Comparison of ENCODE assay signal across 8 mouse cellular contexts in genomic region chr7:112180235-112180705, GRCm38 (mm10). TPM values are rescaled to one million over a fixed set of nuclear protein-coding genes. Genes with fewer than 3 reads are reported as not detected.
DNase-seq lines count a peak whose midpoint lies in the region; ATAC-seq and TF ChIP-seq lines count a peak whose summit lies in the region.

No protein-coding gene starts in this region.

- H3K9ac ChIP-seq in heart, embryonic 13.5 days, result peak overlapping the region; percentile 50
- H3K9ac ChIP-seq in kidney, postnatal 0 days (ENCODE audit: low read depth, low read length), result no peak overlapping the region
- H3K9ac ChIP-seq in liver, adult 2 months (ENCODE audit: low read depth, low read length), result 0 out of 2 replicates have a peak overlapping the region, but pooled peaks have one; percentile 4

- peak; percentile 99 for TF ChIP-seq CTCF in kidney, postnatal 0 days (IDR thresholded peaks at IDR 0.05; ENCODE audit: low read depth)
- TF ChIP-seq CTCF in liver, adult 2 months (IDR thresholded peaks at IDR 0.05; ENCODE audit: low read depth, low read length), result peak; percentile 100

- 10% methylated on average over 9 of the region's 10 CpGs for WGBS in heart, embryonic 13.5 days
- WGBS in kidney, postnatal 0 days, result 13% methylated on average over 9 of the region's 10 CpGs
- WGBS in liver, adult 2 months, result 11% methylated on average over 10 of the region's 10 CpGs

- 0 out of 2 replicates have a peak, but pooled peaks have one; percentile 54 for ATAC-seq in erythroblast, adult 5-6 weeks (replicated peaks; ENCODE audit: low FRiP score, poor library complexity, severe bottlenecking)
- ATAC-seq in heart, embryonic 13.5 days (ENCODE audit: extremely low read depth, insufficient number of reproducible peaks, low FRiP score, low TSS enrichment), result 0 out of 2 replicates have a peak, but pooled peaks have one; percentile 55
- ATAC-seq in kidney, postnatal 0 days (replicated peaks; ENCODE audit: low FRiP score, low read depth), result peak; percentile 77

- DNase-seq in B cell, adult 2 months, result peak; percentile 61 to 63
- peak; percentile 94 for DNase-seq in brain, adult 2 months (ENCODE audit: low read depth, low spot score)
- peak; percentile 96 for DNase-seq in kidney, postnatal 0 days (ENCODE audit: low spot score)
- DNase-seq in liver, adult 2 months (ENCODE audit: extremely low read depth, low read depth, low spot score), result peak; percentile 82
- DNase-seq in naive thymus-derived CD4-positive, alpha-beta T cell, adult 2 months (ENCODE audit: low read depth), result peak; percentile 81
- DNase-seq in splenic B cell, adult 2 months (ENCODE audit: low read depth, low spot score), result peak; percentile 60

- TF ChIP-seq POLR2A in liver, adult 2 months (IDR thresholded peaks at IDR 0.05; ENCODE audit: extremely low read depth, insufficient read depth, low read length), result no peak

- H3K4me1 ChIP-seq in heart, embryonic 13.5 days, result peaks cover 27% of the 10 kb centered on the region
- no peaks in the 10 kb centered on the region for H3K4me1 ChIP-seq in kidney, postnatal 0 days (replicated peaks; ENCODE audit: insufficient read depth, low read length)
- H3K4me1 ChIP-seq in liver, adult 2 months (ENCODE audit: control insufficient read depth, insufficient read depth, low read length), result peaks cover 14% of the 10 kb centered on the region

- H3K4me3 ChIP-seq in heart, embryonic 13.5 days, result peak overlapping the region; percentile 17; the same call in 1 of the 2 replicates
- no peak overlapping the region for H3K4me3 ChIP-seq in kidney, postnatal 0 days (replicated peaks; ENCODE audit: low read depth, low read length)
- no peak overlapping the region for H3K4me3 ChIP-seq in liver, adult 2 months (ENCODE audit: insufficient read depth, low read depth, low read length)

- H3K4me2 ChIP-seq in heart, embryonic 13.5 days, result peak overlapping the region; percentile 58
- peak overlapping the region; percentile 41; the same call in 1 of the 2 replicates for H3K4me2 ChIP-seq in kidney, postnatal 0 days (ENCODE audit: low read length)

- H3K27ac ChIP-seq in heart, embryonic 13.5 days (replicated peaks), result 0 out of 2 replicates have a peak overlapping the region, but pooled peaks have one; percentile 8
- no peak overlapping the region for H3K27ac ChIP-seq in kidney, postnatal 0 days
- no peak overlapping the region for H3K27ac ChIP-seq in liver, adult 2 months (replicated peaks; ENCODE audit: insufficient read depth, low read depth, low read length)

- no peaks in the 10 kb centered on the region for H3K79me2 ChIP-seq in liver, adult 2 months (ENCODE audit: control insufficient read depth, insufficient read depth, low read length)

- H3K9me3 ChIP-seq in heart, embryonic 13.5 days, result no peaks in the 10 kb centered on the region
- H3K9me3 ChIP-seq in kidney, postnatal 0 days (replicated peaks; ENCODE audit: low read length), result no peaks in the 10 kb centered on the region

- H3K36me3 ChIP-seq in heart, embryonic 13.5 days, result no peaks in the 10 kb centered on the region
- H3K36me3 ChIP-seq in kidney, postnatal 0 days (ENCODE audit: insufficient read depth, low read length), result no peaks in the 10 kb centered on the region
- no peaks in the 10 kb centered on the region for H3K36me3 ChIP-seq in liver, adult 2 months (ENCODE audit: control insufficient read depth, insufficient read depth, low read length)
- no peaks in the 10 kb centered on the region for H3K36me3 ChIP-seq in splenic B cell, adult 2 months (ENCODE audit: control insufficient read depth, insufficient read depth, low read length, poor library complexity, severe bottlenecking)

- H3K27me3 ChIP-seq in heart, embryonic 13.5 days (replicated peaks), result no peaks in the 10 kb centered on the region
- no peaks in the 10 kb centered on the region for H3K27me3 ChIP-seq in kidney, postnatal 0 days (ENCODE audit: insufficient read depth, low read length)
- no peaks in the 10 kb centered on the region for H3K27me3 ChIP-seq in liver, adult 2 months (ENCODE audit: control insufficient read depth, insufficient read depth, low read length)
- H3K27me3 ChIP-seq in splenic B cell, adult 2 months (ENCODE audit: control insufficient read depth, insufficient read depth, low read length, poor library complexity, severe bottlenecking), result no peaks in the 10 kb centered on the region

RNA-seq across cellular contexts. Expression of gene Dkk3, which starts 21.4 kb away (rescaled TPM):
- total RNA-seq in erythroblast, adult 5-6 weeks (2015; ENCODE audit: low replicate concordance), result not detected in 2 replicates
- not detected in 2 replicates for total RNA-seq in erythroblast, adult 5-6 weeks (2017; ENCODE audit: low replicate concordance)
- polyA plus RNA-seq in heart, embryonic 13.5 days (2015; fragmentation: Nextera tagmentation; extraction: Ambion mirVana), result 74.7 and 91.0 TPM in 2 replicates
- 23.8 and 26.5 TPM in 2 replicates for polyA plus RNA-seq in kidney, postnatal 0 days (2015; fragmentation: Nextera tagmentation; extraction: Ambion mirVana)
- 0.65 and 1.0 TPM in 2 replicates for total RNA-seq in liver, adult 2 months (2014; rRNA removed)
- polyA plus RNA-seq in liver, adult 2 months (2012; rRNA removed), result 0.39 and 0.46 TPM in 2 replicates

RNA-seq across cellular contexts. Expression of gene Mical2, which starts 45.4 kb away (rescaled TPM):
- 0.63 TPM in 1 of 2 replicates, not detected in the other for total RNA-seq in erythroblast, adult 5-6 weeks (2015; ENCODE audit: low replicate concordance)
- total RNA-seq in erythroblast, adult 5-6 weeks (2017; ENCODE audit: low replicate concordance), result 0.34 and 1.5 TPM in 2 replicates
- 105 and 109 TPM in 2 replicates for polyA plus RNA-seq in heart, embryonic 13.5 days (2015; fragmentation: Nextera tagmentation; extraction: Ambion mirVana)
- polyA plus RNA-seq in kidney, postnatal 0 days (2015; fragmentation: Nextera tagmentation; extraction: Ambion mirVana), result 5.1 and 5.7 TPM in 2 replicates
- total RNA-seq in liver, adult 2 months (2014; rRNA removed), result 4.1 and 4.5 TPM in 2 replicates
- polyA plus RNA-seq in liver, adult 2 months (2012; rRNA removed), result 6.9 and 7.9 TPM in 2 replicates

Comparison
In these comparisons a context has a peak if more than half of its experiments do, and no peak if none do; other contexts are left out.
1. RNA of gene Dkk3, which starts 21.4 kb away (polyA plus RNA-seq): 74.7 to 91.0 TPM in heart, embryonic 13.5 days and 23.8 to 26.5 TPM in kidney, postnatal 0 days; 0.39 to 0.46 TPM in liver, adult 2 months; every median in the first group is over 10 times any median in the second.
2. RNA of gene Mical2, which starts 45.4 kb away (polyA plus RNA-seq): 105 to 109 TPM in heart, embryonic 13.5 days; 6.9 to 7.9 TPM in liver, adult 2 months and 5.1 to 5.7 TPM in kidney, postnatal 0 days; every median in the first group is over 10 times any median in the second.
3. Peak in every context shown above with its lines, with median percentiles within 50 percentile points of each other: DNase-seq and ATAC-seq.